Mouse (Mus musculus) liver, postnatal 0 days (tissue): ENCODE measurements around the gene Mapk13. TPM values are rescaled to one million over a fixed set of nuclear protein-coding genes. Genes with fewer than 3 reads are reported as not detected.
"Not testable (repeated sequence)": the region's sequence is repeated elsewhere in the genome, so short reads cannot be mapped to it uniquely, and the experiment has no call there.

ENCODE experiments used
- ATAC-seq: fragments of 200-750 bp; cut with Nextera tagmentation; 2 replicates; pipeline ENCODE4 v1.8.0; 2017; ENCODE audit warnings: mild to moderate bottlenecking, moderate library complexity
- DNase-seq: peaks from one replicate; pipeline ENCODE4 v3.0.0-alpha.2; 2016
- H3K27ac ChIP-seq: fragments of 300-500 bp; sonication (generic); 2 replicates; pipeline ENCODE4 v1.5.1; 2014; ENCODE audit warnings: antibody characterized with exemption, moderate library complexity, mild to moderate bottlenecking, low read depth
- H3K27me3 ChIP-seq: fragments of 300-500 bp; sonication (generic); 2 replicates; pipeline ENCODE4 v1.6.1; 2014; ENCODE audit warnings: low read length, control low read depth, mixed read lengths; ENCODE audit not compliant: insufficient read depth
- H3K36me3 ChIP-seq: fragments of 300-500 bp; sonication (generic); replicated peaks from 2 replicates; pipeline ENCODE4 v1.6.1; 2014; ENCODE audit warnings: mild to moderate bottlenecking, control low read depth, low read length, moderate library complexity, mixed read lengths; ENCODE audit not compliant: insufficient read depth
- H3K4me1 ChIP-seq: fragments of 300-500 bp; sonication (generic); 2 replicates; pipeline ENCODE4 v1.6.1; 2014; ENCODE audit warnings: antibody characterized with exemption, mild to moderate bottlenecking, control low read depth; ENCODE audit not compliant: insufficient read depth
- H3K4me2 ChIP-seq: fragments of 300-500 bp; sonication (generic); 2 replicates; pipeline ENCODE4 v1.6.1; 2014; ENCODE audit warnings: low read depth, mild to moderate bottlenecking, low read length, moderate library complexity, mixed read lengths
- H3K4me3 ChIP-seq: fragments of 300-500 bp; sonication (generic); 2 replicates; pipeline ENCODE4 v1.5.1; 2014; ENCODE audit warnings: low read depth, low read length
- H3K9ac ChIP-seq: fragments of 300-500 bp; sonication (generic); replicated peaks from 2 replicates; pipeline ENCODE4 v1.6.1; 2014; ENCODE audit warnings: mild to moderate bottlenecking, moderate library complexity
- H3K9me3 ChIP-seq: fragments of 300-500 bp; sonication (generic); 2 replicates; pipeline ENCODE4 v1.6.1; 2016; ENCODE audit warnings: mild to moderate bottlenecking, control low read depth, low read length, mixed read lengths
- CTCF ChIP-seq: sonication (generic); IDR thresholded peaks from 2 replicates; pipeline ENCODE4 v1.5.1; 2016; ENCODE audit warnings: antibody characterized with exemption, low read depth
- EP300 ChIP-seq: IDR thresholded peaks from 2 replicates; pipeline ENCODE4 v1.6.1; 2016; ENCODE audit warnings: antibody characterized with exemption, low read depth, mild to moderate bottlenecking
- WGBS: fragments of 180-500 bp; shearing (Covaris S2); extraction: QIAGEN DNeasy Blood & Tissue Kit; methylation state at CpG from one replicate; pipeline ENCODE4 v1.1.7; 2014; ENCODE audit not compliant: insufficient replicate concordance; 5-methylcytosine and 5-hydroxymethylcytosine counted together
- polyA plus RNA-seq: library from polyadenylated mRNA; unstranded; fragments of >200 nt; fragmentation: Nextera tagmentation; extraction: Ambion mirVana; gene quantifications from 2 replicates; pipeline ENCODE4 v1.2.1, GENCODE M21; 2015

Mapk13 gene
- 25.2 and 27.6 TPM in 2 replicates for polyA plus RNA-seq

- Histone ChIP-seq H3K9ac (peak within 1 kb of the TSS; percentile 70), H3K27me3 (peaks cover 32% of the 10 kb centered on the region), H3K4me3 (peak within 1 kb of the TSS; percentile 61), H3K4me1 (peaks cover 15% of the 10 kb centered on the region), H3K27ac (peak within 1 kb of the TSS; percentile 68), H3K4me2 (peak within 1 kb of the TSS; percentile 78), H3K9me3 (no peaks in the 10 kb centered on the region), H3K36me3 (no peaks in the 10 kb centered on the region)
- DNase-seq (peak; percentile 67), ATAC-seq (peak; percentile 69)
- TF ChIP-seq EP300: no peak
- no peak for TF ChIP-seq CTCF
- WGBS: under 1% methylated on average over 42 of the region's 58 CpGs
Observed at GRCm38 (mm10) chr17:28769121-28769874, at the start of gene Mapk13. Gene Mapk13 (plus strand): TSS chr17:28769297.

GRCm38 (mm10) chr17:28725783-28726182, 43.3 kb upstream of the Mapk13 start, which contains the start of gene AC170998.1:
Gene AC170998.1 (plus strand): TSS chr17:28726083.
- H3K36me3 ChIP-seq: peaks cover 78% of the 10 kb centered on the region
- ATAC-seq: no peak
- no peak within 1 kb of the TSS for H3K4me2 ChIP-seq
- no peak within 1 kb of the TSS for H3K9ac ChIP-seq
- no peaks in the 10 kb centered on the region for H3K27me3 ChIP-seq
- WGBS: 82% methylated on average over 4 of the region's 4 CpGs
- no peak within 1 kb of the TSS for H3K4me3 ChIP-seq
- no peaks in the 10 kb centered on the region for H3K9me3 ChIP-seq
- no peaks in the 10 kb centered on the region for H3K4me1 ChIP-seq
- TF ChIP-seq CTCF (no peak), EP300 (no peak)
- DNase-seq: no peak
- no peak within 1 kb of the TSS for H3K27ac ChIP-seq

- WGBS: 92% methylated on average over 11 of the region's 11 CpGs
- not testable (repeated sequence) for ATAC-seq
- H3K36me3 ChIP-seq: peaks cover 82% of the 10 kb centered on the region
Observed at GRCm38 (mm10) chr17:28727511-28727910, 41.6 kb upstream of the Mapk13 start.

GRCm38 (mm10) chr17:28735317-28736105, 33.6 kb upstream of the Mapk13 start:
- H3K4me2 ChIP-seq: no peak overlapping the region

More at GRCm38 (mm10) chr17:28727511-28727910, 41.6 kb upstream of the Mapk13 start:
- not testable (repeated sequence) for H3K27ac ChIP-seq, H3K4me1 ChIP-seq, H3K27me3 ChIP-seq, H3K4me2 ChIP-seq, DNase-seq, H3K9me3 ChIP-seq, H3K9ac ChIP-seq, H3K4me3 ChIP-seq

GRCm38 (mm10) chr17:28736486-28736885, 32.6 kb upstream of the Mapk13 start:
- no peaks in the 10 kb centered on the region for H3K4me1 ChIP-seq
- H3K4me2 ChIP-seq: no peak overlapping the region
- peak; percentile 40 for ATAC-seq
- no peak overlapping the region for H3K4me3 ChIP-seq
- H3K27ac ChIP-seq: peak overlapping the region; percentile 44
- no peaks in the 10 kb centered on the region for H3K9me3 ChIP-seq
- TF ChIP-seq CTCF: no peak
- no peak for TF ChIP-seq EP300
- H3K9ac ChIP-seq: no peak overlapping the region
- WGBS: 66% methylated on average over 4 of the region's 4 CpGs
- peaks cover 65% of the 10 kb centered on the region for H3K36me3 ChIP-seq
- DNase-seq: no peak
- no peaks in the 10 kb centered on the region for H3K27me3 ChIP-seq

More at GRCm38 (mm10) chr17:28735317-28736105, 33.6 kb upstream of the Mapk13 start:
- Histone ChIP-seq H3K4me1 (no peaks in the 10 kb centered on the region), H3K9ac (no peak overlapping the region), H3K27me3 (no peaks in the 10 kb centered on the region), H3K27ac (peak overlapping the region; percentile 44; the same call in 1 of the 2 replicates), H3K9me3 (no peaks in the 10 kb centered on the region), H3K4me3 (no peak overlapping the region), H3K36me3 (peaks cover 66% of the 10 kb centered on the region)
- DNase-seq: no peak
- WGBS: 60% methylated on average over 6 of the region's 6 CpGs
- no peak for ATAC-seq
- TF ChIP-seq CTCF: no peak
- TF ChIP-seq EP300: no peak

- H3K4me2 ChIP-seq: no peak overlapping the region
- H3K27me3 ChIP-seq: no peaks in the 10 kb centered on the region
- no peaks in the 10 kb centered on the region for H3K4me1 ChIP-seq
- DNase-seq: no peak
- H3K4me3 ChIP-seq: no peak overlapping the region
- 0 out of 2 replicates have a peak overlapping the region, but pooled peaks have one; percentile 16 for H3K27ac ChIP-seq
- no peaks in the 10 kb centered on the region for H3K9me3 ChIP-seq
- H3K9ac ChIP-seq: no peak overlapping the region
- no peak for ATAC-seq
- TF ChIP-seq CTCF (no peak), EP300 (no peak)
- 60% methylated on average over 4 of the region's 4 CpGs for WGBS
- H3K36me3 ChIP-seq: peaks cover 63% of the 10 kb centered on the region
Observed at GRCm38 (mm10) chr17:28737973-28738372, 31.1 kb upstream of the Mapk13 start.
